Mouse (Mus musculus) c-Kit-negative CD71-positive TER-119-positive erythroid progenitor cells, embryonic 14.5 days (primary cell): ENCODE measurements around the gene Bcl2a1a.
"Not testable (repeated sequence)": the region's sequence is repeated elsewhere in the genome, so short reads cannot be mapped to it uniquely, and the experiment has no call there.

Experiments
- DNase-seq: peaks from one replicate; pipeline ENCODE4 v3.0.0-alpha.2; 2013; ENCODE audit warnings: low read depth, low spot score

Bcl2a1a gene

GRCm38 (mm10) chr9:88956670-88957153 lies at the start of gene Bcl2a1a:
Gene Bcl2a1a (plus strand): TSS chr9:88956900.
- not testable (repeated sequence) for DNase-seq

GRCm38 (mm10) chr9:88916576-88916975 lies 40.1 kb upstream of the Bcl2a1a start:
- DNase-seq, result not testable (repeated sequence)

- not testable (repeated sequence) for DNase-seq
Measured at GRCm38 (mm10) chr9:88938312-88938711, 18.4 kb upstream of the Bcl2a1a start.

GRCm38 (mm10) chr9:88951466-88951865 lies 5.2 kb upstream of the Bcl2a1a start:
- not testable (repeated sequence) for DNase-seq

GRCm38 (mm10) chr9:88953151-88953550 lies 3.5 kb upstream of the Bcl2a1a start:
- DNase-seq, result not testable (repeated sequence)

- DNase-seq, result not testable (repeated sequence)
Measured at GRCm38 (mm10) chr9:88955224-88955623, 1.5 kb upstream of the Bcl2a1a start.

GRCm38 (mm10) chr9:88956035-88956434 lies 665 bp upstream of the Bcl2a1a start:
- not testable (repeated sequence) for DNase-seq

GRCm38 (mm10) chr9:88958891-88959290 lies 2.2 kb downstream of the Bcl2a1a start:
- DNase-seq, result no peak

GRCm38 (mm10) chr9:88959981-88960380 lies 3.3 kb downstream of the Bcl2a1a start:
- DNase-seq, result not testable (repeated sequence)

GRCm38 (mm10) chr9:88966462-88966861 lies 9.8 kb downstream of the Bcl2a1a start:
- DNase-seq, result not testable (repeated sequence)

GRCm38 (mm10) chr9:88969502-88969901 lies 12.8 kb downstream of the Bcl2a1a start:
- DNase-seq, result not testable (repeated sequence)

GRCm38 (mm10) chr9:88976875-88977274 lies 20.2 kb downstream of the Bcl2a1a start:
- not testable (repeated sequence) for DNase-seq

GRCm38 (mm10) chr9:88979781-88980180 lies 23.1 kb downstream of the Bcl2a1a start:
- not testable (repeated sequence) for DNase-seq

GRCm38 (mm10) chr9:89001541-89001940 lies 44.8 kb downstream of the Bcl2a1a start:
- DNase-seq, result not testable (repeated sequence)
